Mouse (Mus musculus) retina, embryonic 14.5 days (tissue): Measurements from ENCODE around the gene Slc6a9.
A peak's percentile ranks its signal among the peaks of the same experiment; 100 is the strongest.

ENCODE experiments used
- DNase-seq: peaks from one replicate; pipeline ENCODE4 v3.0.0-alpha.2; 2015; ENCODE audit warnings: low spot score

The Slc6a9 gene

DNA sequence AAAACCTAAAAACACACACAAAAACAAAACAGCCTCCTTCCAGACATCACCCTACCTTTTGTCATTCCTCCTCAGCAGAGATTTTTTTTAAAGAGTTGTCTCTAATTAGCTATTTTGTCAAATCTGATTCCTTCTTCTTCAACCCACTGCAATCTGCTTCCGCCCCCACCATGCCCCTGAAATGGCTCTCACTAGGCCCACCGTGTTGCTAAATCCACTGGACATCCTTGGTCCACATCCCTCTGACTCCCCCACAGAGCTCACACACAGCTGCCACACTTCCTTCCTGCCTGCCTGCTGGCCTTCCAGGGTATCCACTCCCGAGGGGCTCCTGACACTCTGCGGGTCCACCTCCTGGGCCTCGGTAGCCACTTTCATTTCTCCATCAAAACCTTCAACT lies 44.4 kb downstream of the Slc6a9 start:
- no peak for DNase-seq

DNA sequence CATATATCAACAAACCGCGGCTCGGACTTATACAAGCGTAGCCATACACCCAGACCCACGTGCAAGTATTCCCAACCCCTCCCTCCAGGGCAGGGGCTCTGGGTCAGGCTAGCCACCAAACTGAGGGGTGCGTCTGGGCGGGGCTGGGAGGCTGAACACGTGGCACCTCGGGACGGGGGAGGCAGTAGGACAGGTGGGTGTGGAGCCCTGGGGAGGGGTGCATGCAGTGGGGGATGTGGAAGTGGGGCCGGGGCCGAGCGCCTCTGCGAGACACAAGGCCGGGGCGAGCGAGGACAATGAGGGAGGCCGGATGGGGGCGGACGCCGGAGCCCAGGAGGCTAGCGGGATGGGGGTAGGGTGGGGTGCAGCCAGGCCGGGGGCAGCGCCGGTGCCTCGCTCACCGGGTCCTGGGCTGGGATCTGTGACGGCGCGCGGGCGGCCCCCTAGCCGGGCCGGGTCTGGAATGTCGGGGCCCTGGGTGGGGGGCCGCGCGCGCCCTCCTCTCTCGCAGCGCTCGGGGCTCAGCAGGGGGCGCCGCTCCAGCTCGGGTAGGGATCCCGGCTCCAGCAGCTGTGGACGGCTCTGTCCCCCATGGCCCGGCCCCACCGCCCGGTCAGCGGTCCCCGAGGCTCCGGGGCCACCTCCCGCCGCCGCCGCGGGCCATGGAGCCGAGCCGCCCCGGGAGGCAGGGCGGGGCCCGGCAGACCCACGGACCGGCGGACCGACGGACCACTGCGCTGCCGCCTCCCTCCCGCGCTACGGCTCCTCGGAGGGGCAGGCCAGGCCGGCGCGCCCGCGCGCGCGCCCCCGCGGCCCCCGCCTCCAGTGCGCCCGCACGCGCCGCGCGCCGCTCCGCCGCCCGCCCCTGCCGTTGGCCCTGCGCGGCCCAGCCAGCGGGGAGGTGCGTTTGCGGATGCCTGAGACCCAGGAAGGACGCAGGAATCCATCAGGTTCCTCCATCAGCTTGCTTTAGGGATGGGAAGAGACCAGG lies 48.7 kb downstream of the Slc6a9 start, which contains the start of gene B4galt2:
B4galt2 (minus strand) TSS at position 787 of the 991 bp plus-strand sequence.
- DNase-seq, result peak; percentile 64

DNA sequence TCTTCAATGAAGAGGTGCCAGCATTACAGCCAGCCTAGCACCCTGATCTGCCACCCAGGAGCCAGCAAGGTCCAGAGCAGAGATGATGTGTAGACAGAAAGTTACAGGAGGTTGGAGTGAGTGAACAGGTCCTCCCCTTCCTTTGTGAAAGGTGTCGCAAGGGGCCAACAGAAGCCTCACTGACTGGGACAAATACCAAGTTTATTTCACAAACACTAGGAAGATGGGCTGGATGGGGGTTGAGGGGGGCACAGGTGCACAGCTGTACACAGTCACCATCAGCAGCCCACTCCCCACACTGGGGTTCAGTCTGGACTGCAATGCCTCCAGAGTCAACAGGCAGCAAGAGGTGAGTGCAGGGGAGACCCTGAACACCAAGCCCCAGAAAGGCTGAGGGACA lies 49.8 kb downstream of the Slc6a9 start:
- DNase-seq, result no peak

DNA sequence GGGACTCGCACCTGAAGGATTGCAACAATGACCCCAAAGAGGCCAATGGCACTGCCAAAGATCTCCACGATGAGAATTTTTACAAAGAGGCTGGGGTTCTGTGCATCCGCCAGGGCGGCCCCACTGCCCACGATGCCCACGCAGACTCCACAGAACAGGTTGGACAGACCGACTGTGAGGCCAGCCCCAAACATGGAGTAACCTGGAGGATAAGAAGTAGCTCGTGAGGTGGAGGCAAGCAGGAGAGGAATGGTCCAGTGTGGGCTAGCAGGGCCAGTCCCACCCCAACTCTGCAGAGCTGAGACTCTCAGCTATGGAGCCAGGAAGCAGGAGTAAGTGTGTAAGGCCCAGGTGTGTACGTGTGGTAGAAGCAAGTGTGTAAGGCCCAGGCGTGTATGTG lies 50.8 kb downstream of the Slc6a9 start:
- DNase-seq, result no peak

DNA sequence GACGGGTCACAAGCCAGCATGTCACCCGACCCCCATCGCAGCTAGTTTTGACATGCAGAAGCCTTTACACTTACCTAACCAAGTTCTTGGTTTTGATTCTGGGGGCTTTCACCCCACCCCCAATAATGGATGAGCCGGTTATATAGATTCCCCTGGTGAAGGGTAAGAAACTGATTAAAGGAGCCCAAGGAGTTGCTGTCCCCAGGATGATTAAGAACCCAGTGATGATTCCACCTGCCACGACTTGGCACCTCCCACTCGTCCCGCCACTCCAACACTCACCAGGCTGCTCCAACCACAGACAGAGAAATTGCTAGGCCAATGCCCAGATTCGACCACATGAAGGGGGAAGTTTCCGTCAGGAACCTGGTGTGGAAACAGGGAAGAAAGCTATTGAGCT lies 51.7 kb downstream of the Slc6a9 start:
- no peak for DNase-seq

DNA sequence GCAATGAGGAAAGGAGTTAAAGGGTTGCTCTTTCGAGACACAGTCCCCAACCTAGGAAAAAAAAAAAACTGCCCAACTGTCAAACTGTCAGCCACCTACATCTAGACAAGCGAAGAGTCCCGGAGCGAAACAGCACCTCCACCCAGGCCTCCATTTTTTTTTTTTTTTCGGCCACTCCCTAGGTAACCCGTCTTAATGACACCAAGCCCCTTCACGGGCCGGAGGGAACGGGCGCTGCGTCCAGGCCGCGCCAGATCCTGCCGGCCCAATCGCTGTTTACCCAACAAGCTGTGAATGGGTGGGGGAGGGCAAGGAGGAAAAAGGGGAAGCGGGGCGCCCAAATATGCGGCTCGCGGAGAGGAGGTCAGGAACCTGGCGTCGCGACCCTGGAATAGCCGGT lies 52.3 kb downstream of the Slc6a9 start:
- peak; percentile 10 for DNase-seq

DNA sequence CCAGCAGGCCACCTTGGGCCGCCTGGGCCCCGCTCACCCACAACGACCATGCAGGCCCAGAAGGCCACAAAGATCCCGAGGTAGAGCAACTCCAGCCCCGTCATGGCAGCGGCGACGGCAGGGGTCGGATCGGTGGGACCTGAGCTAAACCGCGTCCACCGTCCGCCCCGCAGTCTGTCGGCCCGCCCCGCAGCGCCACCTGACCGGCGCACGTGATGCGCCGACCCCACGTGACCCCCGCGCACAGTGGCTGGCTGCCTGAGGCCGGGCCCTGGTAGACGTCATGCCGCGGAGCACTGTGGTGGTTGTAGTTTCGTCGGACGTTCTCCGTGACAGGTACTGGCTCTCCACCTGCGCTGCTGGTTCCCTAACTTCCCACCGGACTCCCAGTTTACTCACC lies 52.8 kb downstream of the Slc6a9 start, which contains the start of gene Atp6v0b:
Atp6v0b (minus strand) TSS at position 201 of the 400 bp plus-strand sequence.
- DNase-seq, result peak; percentile 92

DNA sequence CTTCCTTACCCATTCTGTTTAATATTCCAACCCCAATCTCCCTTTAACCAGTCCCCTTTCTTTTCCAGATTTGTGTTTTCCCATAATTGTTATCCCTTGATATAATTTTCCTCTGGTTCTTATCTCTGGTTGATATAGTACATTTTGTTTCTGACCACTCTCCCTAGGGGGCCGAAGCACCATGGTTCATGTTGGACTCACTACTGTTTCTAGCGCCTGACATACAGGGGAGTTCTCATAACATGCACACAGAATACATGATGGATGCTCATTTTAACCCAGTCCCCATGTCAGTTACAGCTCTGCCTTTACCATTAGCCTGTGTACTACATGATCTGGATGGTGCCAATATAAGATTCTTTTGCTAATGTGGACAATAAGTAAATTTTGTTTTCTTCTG lies 53.6 kb downstream of the Slc6a9 start:
- no peak for DNase-seq

DNA sequence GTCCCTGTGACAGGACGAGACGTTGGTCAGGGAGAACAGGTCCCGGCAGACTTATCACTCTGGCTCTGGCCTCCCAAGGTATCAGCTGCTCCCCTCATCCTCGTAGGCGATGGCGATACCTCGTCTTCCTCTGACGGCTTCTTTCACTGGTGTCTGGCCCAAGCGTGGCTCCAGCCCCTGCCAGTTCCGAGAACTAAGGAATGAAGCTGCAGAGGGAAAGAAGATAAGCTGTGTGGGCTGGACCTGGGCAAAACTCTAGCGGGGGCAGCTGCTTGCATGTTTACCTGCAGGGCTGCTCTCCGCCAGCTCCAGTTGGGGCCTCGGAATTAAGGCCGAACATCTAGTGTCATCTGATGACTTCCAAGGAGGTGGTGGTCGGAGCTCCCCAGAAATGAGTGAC lies 55.2 kb downstream of the Slc6a9 start:
- no peak for DNase-seq

DNA sequence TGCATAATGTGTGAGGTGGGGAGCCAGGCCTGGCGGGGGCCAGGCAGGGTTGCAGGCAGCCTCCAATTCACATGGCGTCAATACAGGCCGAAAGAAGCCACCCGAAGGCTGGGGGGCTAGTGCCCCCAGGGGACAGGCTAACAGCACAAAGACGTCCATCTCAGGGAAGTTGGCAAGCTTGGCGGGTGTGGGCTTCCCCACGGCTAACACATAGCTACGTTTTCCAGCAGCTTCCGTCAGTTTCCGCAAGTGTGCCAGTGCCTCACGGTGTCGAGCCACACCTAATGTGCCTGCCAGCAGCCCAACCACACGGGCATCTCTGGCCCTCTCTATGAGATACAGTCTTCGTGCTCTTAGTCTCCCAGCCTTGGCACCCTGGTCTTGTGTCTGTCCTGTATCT lies 55.7 kb downstream of the Slc6a9 start:
- DNase-seq, result no peak

DNA sequence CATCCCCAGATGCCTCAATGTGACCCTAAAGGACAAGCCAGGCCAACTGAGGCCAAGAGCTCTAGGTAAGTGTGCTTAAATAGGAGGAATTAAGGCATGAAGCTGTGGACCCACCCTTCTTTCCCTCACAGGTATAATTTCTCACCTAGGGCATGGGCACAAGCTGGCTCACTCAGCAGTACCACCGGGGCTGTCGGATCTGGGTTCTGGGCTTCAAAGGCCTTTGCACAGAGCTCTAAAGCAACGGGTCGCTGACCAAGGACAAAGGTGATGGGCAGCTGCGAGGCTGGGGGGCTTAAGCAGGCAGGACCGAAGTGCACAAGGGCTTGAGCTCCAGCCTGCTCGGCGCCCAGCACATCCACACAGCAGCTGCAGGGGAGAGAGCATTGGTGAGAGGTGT lies 56.4 kb downstream of the Slc6a9 start:
- DNase-seq, result no peak

DNA sequence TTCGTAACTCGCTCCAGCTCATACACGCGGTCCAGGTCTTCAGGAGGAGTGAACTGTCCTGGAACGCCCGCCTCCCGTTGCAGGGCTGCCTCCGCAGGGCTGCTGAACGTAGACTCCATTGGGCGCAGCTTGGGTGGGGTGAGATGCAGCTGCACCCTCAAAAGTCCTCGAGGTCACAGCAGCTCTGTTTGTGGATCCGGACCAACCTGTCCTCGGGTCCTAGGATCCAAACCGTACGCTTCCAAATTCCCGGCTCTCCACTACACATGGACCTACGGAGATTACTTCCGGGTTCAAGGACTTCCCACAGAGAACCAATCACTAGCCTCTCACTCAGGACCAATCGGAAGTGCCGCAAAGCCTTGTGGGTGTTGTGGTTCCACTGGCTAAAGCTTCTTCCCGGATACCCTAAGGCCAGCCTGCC lies 57.4 kb downstream of the Slc6a9 start, which contains the start of gene Dph2:
Dph2 (minus strand) TSS at position 295 of the 424 bp plus-strand sequence.
- DNase-seq, result peak; percentile 93

DNA sequence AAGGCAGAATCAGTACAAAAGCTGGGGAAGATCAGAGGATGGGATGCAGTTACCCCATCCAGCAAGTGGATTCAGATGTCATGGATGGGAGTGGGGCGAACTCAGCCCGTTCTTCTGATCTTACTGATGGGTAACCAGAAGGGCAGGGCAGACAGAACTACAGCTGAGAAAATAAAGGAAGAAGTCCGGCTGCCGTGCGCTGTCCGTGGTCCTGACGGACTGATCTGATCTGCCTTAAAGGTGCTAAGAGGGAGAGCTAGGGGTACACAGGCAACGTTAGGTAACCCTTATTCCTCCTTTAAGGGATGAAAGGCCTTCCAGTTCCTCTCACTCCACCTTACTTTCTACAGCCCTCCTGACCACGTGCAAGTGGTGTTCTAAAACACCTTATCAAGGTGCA lies 59.1 kb downstream of the Slc6a9 start:
- peak; percentile 63 for DNase-seq

DNA sequence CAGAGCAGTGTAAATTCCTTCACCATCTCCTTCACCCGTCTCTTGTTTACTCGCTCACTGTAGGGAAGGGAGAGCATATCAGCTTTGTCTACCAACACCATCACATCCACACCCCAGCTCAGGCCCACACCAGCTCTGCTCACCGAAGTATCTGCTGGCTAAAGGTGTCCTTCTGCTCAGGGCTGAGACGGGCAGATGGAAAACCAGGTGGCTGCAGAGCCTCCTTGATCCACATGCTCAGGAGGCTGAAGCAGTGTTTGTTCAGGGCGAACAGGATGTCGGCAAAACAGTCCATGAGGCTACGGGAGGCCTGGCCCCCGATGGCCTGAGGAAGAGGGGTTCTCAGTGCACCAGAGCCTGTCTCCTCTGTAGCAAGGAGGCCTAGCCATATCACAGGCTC lies 60.3 kb downstream of the Slc6a9 start:
- no peak for DNase-seq

DNA sequence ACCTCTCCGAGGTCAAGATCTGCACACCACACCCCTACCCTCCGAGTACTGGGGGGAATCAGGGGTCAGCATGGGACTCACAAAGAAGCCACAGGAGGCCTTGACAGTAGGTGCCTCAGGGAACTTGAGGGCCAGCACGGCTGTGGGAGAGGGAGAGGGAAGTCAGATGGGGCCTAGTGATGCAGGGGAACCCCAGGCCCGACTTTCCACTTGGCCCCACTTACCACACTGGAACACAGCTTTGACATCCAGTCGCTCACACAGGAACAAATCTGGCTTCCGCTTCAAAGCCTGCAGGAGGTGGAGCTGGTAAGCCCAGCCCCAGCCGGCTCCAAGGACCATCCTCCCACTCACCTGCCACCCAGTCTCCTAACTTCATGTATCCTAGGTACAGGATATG lies 61.0 kb downstream of the Slc6a9 start:
- no peak for DNase-seq

DNA sequence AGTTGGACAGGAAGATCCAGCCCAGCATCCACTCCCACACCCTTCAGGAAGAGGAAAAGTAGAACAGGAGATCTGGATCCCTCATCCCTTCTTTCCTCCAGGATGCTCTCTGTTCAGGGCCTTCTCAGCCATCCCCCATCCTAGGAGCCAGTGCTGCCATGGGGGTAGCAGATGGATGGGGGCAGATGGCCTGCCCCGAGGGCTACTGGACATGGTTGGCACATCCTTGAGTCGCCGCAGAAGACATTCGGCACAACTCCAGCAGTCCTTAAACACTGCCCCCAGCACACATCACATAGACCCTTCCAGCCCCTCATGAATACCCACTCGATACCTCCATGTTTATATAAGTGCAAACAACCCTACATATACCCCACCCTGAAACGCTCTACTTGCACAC lies 61.7 kb downstream of the Slc6a9 start:
- no peak for DNase-seq

DNA sequence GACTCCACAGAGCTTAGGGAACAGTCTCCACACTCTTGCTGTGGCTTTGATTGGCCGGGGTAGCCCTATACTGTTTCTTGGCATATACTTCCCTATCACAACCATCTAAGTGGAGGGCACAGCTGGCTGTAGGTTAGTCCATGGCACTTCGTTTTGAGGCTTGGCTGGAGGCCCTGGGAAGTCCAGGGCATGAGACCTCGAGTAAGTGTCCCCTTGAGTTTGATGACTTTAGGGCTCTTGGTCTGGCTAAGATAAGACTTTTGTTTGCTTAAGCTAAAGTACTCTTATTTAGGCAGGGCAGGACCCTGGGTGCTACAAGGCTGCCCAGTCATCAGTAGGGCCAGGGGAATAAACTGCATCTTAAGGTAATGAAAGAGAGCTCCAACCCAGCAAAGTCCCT lies 63.8 kb downstream of the Slc6a9 start:
- no peak for DNase-seq

DNA sequence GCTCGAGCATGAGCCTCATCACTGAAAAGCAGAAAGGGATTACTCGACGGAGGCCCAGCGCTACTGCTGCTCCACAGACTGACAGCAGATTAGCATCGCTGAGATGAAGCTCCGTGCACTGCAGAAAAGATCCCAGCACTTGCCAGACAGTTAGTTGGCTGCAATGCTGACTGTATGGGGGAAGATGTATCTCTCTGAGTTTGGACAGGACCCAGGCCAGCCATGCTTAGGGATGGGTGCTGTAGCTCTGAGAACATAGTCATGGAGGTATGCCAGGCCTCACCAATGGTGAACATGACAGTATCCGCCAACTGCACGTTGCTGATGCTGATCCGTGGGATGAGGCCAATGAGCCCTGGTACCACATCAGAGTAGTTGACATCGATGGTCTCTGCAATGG lies 69.8 kb downstream of the Slc6a9 start:
- DNase-seq, result no peak

DNA sequence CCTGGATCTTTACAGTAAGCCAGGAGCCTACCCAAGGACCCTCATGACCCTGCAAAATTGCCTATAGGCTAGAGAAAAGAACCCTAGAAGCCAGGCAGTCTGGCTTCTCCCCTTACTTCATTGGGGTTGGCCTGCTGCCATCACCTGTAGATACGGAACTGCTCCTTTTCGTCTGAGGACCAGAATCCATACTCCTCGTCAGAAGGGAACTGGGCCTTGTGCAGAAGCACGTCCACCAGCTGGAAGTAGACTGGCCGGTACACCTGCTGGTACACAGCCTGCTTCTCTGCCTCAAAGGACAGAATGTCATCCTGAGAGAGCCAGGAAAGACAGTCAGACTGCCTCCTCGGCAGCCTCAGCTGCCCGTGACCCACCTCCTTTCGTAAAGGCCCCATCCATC lies 70.5 kb downstream of the Slc6a9 start:
- DNase-seq, result no peak

DNA sequence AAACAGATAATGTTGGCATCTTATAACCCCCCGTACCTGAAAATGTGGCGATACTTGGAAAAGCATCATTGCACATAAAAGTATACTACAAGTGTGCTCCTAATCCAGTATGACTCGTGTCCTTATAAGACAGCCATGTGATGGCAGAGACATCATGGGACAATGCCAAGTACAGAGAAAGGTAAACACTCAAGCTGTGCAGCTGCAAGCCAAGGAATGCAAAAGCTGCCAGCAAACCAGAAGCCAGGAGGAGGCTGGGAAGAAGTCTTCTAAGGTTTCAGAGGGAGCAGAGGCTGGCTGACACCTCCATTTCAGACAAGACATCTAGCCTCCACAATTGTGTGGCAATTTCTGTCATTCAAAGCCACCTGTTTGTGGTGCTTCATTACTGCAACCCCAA lies 71.9 kb downstream of the Slc6a9 start:
- DNase-seq, result no peak

DNA sequence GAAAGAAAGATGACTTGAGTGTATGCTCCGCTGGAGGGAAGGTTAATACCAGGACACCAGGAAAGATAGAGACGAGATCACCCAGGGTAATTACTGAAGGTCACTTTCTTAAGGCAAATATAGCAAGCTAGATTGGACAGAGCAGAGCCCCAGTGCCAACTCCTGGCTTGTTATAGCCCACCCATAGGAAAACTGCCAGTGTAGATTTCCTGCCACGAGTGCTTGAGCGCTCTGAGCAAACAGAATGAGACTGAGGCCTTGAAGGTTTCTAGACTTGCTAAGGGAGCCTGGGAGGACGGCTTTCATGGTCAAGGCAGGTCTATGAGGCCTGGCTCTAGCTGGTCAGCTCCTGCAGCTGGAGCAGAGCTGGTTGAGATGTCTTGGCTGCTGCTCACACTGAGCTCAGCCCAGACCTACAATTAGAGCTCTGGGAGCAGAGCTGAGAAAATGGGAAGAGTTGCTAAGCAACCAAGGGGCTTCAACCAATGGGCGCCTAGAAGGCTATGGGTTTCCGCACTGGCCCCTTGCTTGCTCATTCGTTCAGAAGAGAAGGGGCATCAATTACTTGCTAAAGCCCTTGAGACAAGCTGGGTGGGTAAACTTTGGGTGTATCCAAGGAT lies 74.6 kb downstream of the Slc6a9 start:
- DNase-seq, result peak; percentile 47

DNA sequence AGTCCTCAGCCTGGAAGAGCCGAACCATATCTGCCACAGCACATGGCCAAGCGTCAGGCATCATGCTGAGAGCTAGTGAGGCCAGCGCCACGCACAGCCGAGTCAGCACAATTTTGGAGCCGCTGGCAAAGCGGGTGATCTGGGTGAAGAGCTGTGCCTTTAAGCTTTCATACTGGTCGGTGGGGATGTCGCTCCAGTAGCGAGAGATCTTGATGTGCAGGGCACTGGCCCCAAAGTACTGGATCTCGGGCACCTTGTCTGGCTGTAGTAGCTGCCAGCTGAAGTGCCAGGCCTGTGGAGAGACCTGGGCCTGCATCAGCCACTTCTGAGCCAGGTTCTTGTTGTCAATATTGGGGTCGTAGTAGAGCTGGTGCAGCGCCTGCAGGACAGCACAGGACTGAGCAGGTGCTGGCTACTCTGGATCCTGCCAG lies 77.8 kb downstream of the Slc6a9 start:
- no peak for DNase-seq

DNA sequence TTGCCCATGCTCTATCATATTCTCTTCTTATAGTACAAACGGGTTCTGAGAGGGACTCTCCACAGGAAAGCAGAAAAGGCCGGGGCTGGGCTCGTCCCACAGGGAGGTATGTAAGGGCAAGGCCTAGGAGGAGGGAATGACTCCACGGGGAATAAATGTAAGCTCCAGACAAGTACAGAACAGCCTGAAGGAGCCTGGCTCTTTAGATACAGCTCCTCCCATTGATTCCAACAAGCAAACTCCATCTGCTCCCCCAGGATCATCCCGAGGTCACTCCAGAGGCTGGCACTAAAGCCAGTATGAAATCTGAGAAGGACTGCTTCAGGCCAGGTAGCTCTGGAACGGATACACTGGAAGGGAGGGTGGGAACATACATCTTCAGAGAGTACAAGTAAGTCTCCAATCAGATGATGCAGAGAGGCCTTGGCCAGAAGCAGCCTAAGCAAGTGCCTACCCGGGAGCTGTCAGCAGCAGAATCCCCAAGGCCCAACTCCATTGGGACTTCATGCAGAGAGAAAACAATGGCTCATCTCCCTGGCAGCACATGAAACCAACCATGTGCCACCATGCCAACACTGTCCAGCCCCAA lies 78.5 kb downstream of the Slc6a9 start:
- DNase-seq, result no peak
